Mouse (Mus musculus) heart, postnatal 25 days (tissue): ENCODE measurements around the gene Ncmap. TPM values are rescaled to one million over a fixed set of nuclear protein-coding genes. Genes with fewer than 3 reads are reported as not detected.

Source experiments
- DNase-seq: peaks from one replicate; pipeline ENCODE4 v3.0.0; 2022; ENCODE audit warnings: low spot score
- intact Hi-C: fragments of 180-260 bp; cut with DNase I; formaldehyde crosslinking; loops from one replicate; pipeline ENCODE4 v1.15.1; 2025
- total RNA-seq, 2 experiments: library from RNA; stranded (reverse); gene quantifications; 2 replicates each; pipeline ENCODE4 v1.2.3; 2021

Gene Ncmap
- total RNA-seq, 2 experiments from 2014 or later = 0.31 TPM; not detected in 1

- intact Hi-C loops = no loop called here
- DNase-seq = no peak
Observed at GRCm38 (mm10) chr4:135404916-135405315, 6.9 kb upstream of the Ncmap start.

- intact Hi-C loops = no loop called here
- DNase-seq = no peak
Observed at GRCm38 (mm10) chr4:135404048-135404447, 6.0 kb upstream of the Ncmap start.

- intact Hi-C loops = no loop called here
- no peak for DNase-seq
Observed at GRCm38 (mm10) chr4:135401881-135402280, 3.9 kb upstream of the Ncmap start.

GRCm38 (mm10) chr4:135397551-135397950, 476 bp downstream of the Ncmap start:
- no peak for DNase-seq
- intact Hi-C loops = no loop called here

- intact Hi-C loops = no loop called here
- DNase-seq = no peak
Observed at GRCm38 (mm10) chr4:135396303-135396702, 1.7 kb downstream of the Ncmap start.

- DNase-seq = no peak
- intact Hi-C loops = no loop called here
Observed at GRCm38 (mm10) chr4:135395375-135395774, 2.7 kb downstream of the Ncmap start.

GRCm38 (mm10) chr4:135394666-135395065, 3.4 kb downstream of the Ncmap start:
- DNase-seq = no peak
- intact Hi-C loops = no loop called here

GRCm38 (mm10) chr4:135393381-135393780, 4.6 kb downstream of the Ncmap start:
- no peak for DNase-seq
- intact Hi-C loops = no loop called here

- intact Hi-C loops = no loop called here
Observed at GRCm38 (mm10) chr4:135392801-135393200, 5.2 kb downstream of the Ncmap start.

GRCm38 (mm10) chr4:135391014-135391413, 7.0 kb downstream of the Ncmap start:
- no peak for DNase-seq

More at GRCm38 (mm10) chr4:135392801-135393200, 5.2 kb downstream of the Ncmap start:
- DNase-seq = no peak

GRCm38 (mm10) chr4:135385614-135386013, 12.4 kb downstream of the Ncmap start:
- DNase-seq = no peak
- intact Hi-C loops = no loop called here

More at GRCm38 (mm10) chr4:135391014-135391413, 7.0 kb downstream of the Ncmap start:
- intact Hi-C loops = no loop called here

GRCm38 (mm10) chr4:135382316-135382715, 15.7 kb downstream of the Ncmap start:
- no peak for DNase-seq
- intact Hi-C loops = loop anchor here (1.0 to 5.0 kb wide), 2 partner anchors 29 to 285 kb away; no protein-coding TSS in a partner anchor

GRCm38 (mm10) chr4:135381355-135381754, 16.7 kb downstream of the Ncmap start:
- intact Hi-C loops = loop anchor here (5.0 kb wide), 1 partner anchor 286 kb away; no protein-coding TSS in a partner anchor

GRCm38 (mm10) chr4:135377241-135377640, 20.8 kb downstream of the Ncmap start:
- no peak for DNase-seq
- intact Hi-C loops = no loop called here

More at GRCm38 (mm10) chr4:135381355-135381754, 16.7 kb downstream of the Ncmap start:
- no peak for DNase-seq

- intact Hi-C loops = no loop called here
- DNase-seq = no peak
Observed at GRCm38 (mm10) chr4:135375444-135375843, 22.6 kb downstream of the Ncmap start.

- intact Hi-C loops = no loop called here
- DNase-seq = no peak
Observed at GRCm38 (mm10) chr4:135373299-135373698, 24.7 kb downstream of the Ncmap start.

GRCm38 (mm10) chr4:135370372-135370771, 27.7 kb downstream of the Ncmap start:
- intact Hi-C loops = no loop called here
- no peak for DNase-seq

GRCm38 (mm10) chr4:135362828-135363227, 35.2 kb downstream of the Ncmap start:
- intact Hi-C loops = no loop called here
- no peak for DNase-seq

GRCm38 (mm10) chr4:135361722-135362121, 36.3 kb downstream of the Ncmap start:
- DNase-seq = no peak
- intact Hi-C loops = no loop called here

- intact Hi-C loops = no loop called here
- no peak for DNase-seq
Observed at GRCm38 (mm10) chr4:135358736-135359135, 39.3 kb downstream of the Ncmap start.

GRCm38 (mm10) chr4:135357221-135357920, 40.7 kb downstream of the Ncmap start:
- intact Hi-C loops = no loop called here
- DNase-seq = no peak
